Mouse (Mus musculus) hindbrain, embryonic 15.5 days (tissue): ENCODE measurements around the gene Capn7. TPM values are rescaled to one million over a fixed set of nuclear protein-coding genes. Genes with fewer than 3 reads are reported as not detected.

Experiments
- ATAC-seq: fragments of 200-750 bp; cut with Nextera tagmentation; 2 replicates; pipeline ENCODE4 v1.8.0; 2017; ENCODE audit warnings: low read depth, moderate number of reproducible peaks, moderate TSS enrichment; ENCODE audit not compliant: low FRiP score
- H3K27ac ChIP-seq: fragments of 300-500 bp; sonication (generic); replicated peaks from 2 replicates; pipeline ENCODE4 v1.5.1; 2015; ENCODE audit warnings: mild to moderate bottlenecking, inconsistent platforms
- H3K27me3 ChIP-seq: fragments of 300-500 bp; sonication (generic); 2 replicates; pipeline ENCODE4 v1.6.1; 2015; ENCODE audit warnings: control low read depth, inconsistent platforms
- H3K36me3 ChIP-seq: fragments of 300-500 bp; sonication (generic); 2 replicates; pipeline ENCODE4 v1.6.1; 2015; ENCODE audit warnings: control low read depth, inconsistent platforms
- H3K4me1 ChIP-seq: fragments of 300-500 bp; sonication (generic); replicated peaks from 2 replicates; pipeline ENCODE4 v1.6.1; 2015; ENCODE audit warnings: control low read depth, inconsistent platforms
- H3K4me2 ChIP-seq: fragments of 300-500 bp; sonication (generic); 2 replicates; pipeline ENCODE4 v1.6.1; 2015; ENCODE audit warnings: moderate library complexity, mild to moderate bottlenecking, inconsistent platforms
- H3K4me3 ChIP-seq: fragments of 300-500 bp; sonication (generic); 2 replicates; pipeline ENCODE4 v1.5.1; 2015; ENCODE audit warnings: mild to moderate bottlenecking, inconsistent platforms
- H3K9ac ChIP-seq: fragments of 300-500 bp; sonication (generic); 2 replicates; pipeline ENCODE4 v1.6.1; 2015; ENCODE audit warnings: inconsistent platforms
- H3K9me3 ChIP-seq: fragments of 300-500 bp; sonication (generic); 2 replicates; pipeline ENCODE4 v1.6.1; 2016; ENCODE audit warnings: control low read depth, inconsistent platforms
- WGBS: fragments of 180-500 bp; shearing (Covaris S2); methylation state at CpG from one replicate; pipeline ENCODE4 v1.1.7; 2015; 5-methylcytosine and 5-hydroxymethylcytosine counted together
- polyA plus RNA-seq: library from polyadenylated mRNA; unstranded; fragments of >200 nt; fragmentation: Nextera tagmentation; extraction: Ambion mirVana; gene quantifications from 2 replicates; pipeline ENCODE4 v1.2.1, GENCODE M21; 2015

Gene Capn7
- polyA plus RNA-seq, 1 experiment from 2014 or later, result 83.1 TPM

DNA sequence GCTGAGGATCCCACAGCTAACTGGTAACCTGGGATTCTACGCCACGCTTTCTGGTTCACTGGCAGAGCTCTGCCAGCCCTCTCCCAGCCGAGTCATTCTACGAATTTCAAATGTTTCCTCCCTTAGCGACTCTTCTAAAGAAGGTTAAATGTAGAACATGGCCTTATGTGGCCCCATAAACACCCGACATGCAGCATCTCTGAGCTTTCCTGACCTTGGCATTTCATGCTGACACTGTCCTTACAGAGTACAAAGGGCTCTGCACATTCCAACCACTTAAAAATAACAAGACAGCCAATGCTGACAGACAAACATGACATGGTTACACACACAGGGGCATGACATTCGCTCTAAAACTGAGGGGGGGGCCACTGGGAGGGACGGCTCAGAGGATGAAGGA, 72.2 kb downstream of the Capn7 start:
- H3K9me3 ChIP-seq, result no peaks in the 10 kb centered on the region

DNA sequence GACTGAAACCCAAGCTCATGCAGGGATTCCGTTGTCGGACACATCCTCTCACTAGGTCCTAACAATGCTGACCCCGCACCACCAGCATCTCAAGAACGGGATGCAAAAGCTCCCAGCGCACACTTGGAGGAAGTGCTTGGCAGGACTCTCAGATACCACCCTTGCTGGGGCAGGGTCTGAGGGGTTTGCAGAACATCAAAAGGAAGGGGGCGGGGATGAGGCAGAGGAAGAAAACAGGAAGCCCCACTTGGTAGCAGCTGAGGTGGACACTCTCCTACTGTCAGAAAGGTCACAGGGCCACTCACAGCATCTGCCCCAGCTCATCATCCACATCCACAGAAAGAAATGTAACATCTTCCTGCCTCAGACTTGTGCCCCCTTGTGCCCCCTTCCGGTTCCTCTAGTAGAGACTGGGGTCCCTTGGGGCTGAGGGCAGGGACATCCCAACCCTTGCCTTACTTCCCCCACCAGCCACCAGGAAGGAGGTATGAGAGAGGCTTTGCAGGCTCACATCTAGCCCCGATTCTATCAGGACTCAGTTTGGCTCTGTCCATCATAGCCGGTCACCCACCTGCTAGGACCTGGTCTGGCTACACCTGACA, 73.8 kb downstream of the Capn7 start:
- Histone ChIP-seq H3K27ac (no peak overlapping the region), H3K9ac (no peak overlapping the region), H3K4me3 (no peak overlapping the region), H3K4me1 (peaks cover 34% of the 10 kb centered on the region), H3K27me3 (no peaks in the 10 kb centered on the region), H3K9me3 (no peaks in the 10 kb centered on the region), H3K36me3 (peaks cover 14% of the 10 kb centered on the region), H3K4me2 (no peak overlapping the region)
- no peak for ATAC-seq
- WGBS, result 85% methylated on average over 9 of the region's 9 CpGs

More for the DNA sequence above, 72.2 kb downstream of the Capn7 start:
- H3K27ac ChIP-seq, result no peak overlapping the region
- ATAC-seq, result no peak
- H3K9ac ChIP-seq, result no peak overlapping the region
- H3K4me1 ChIP-seq, result peaks cover 23% of the 10 kb centered on the region
- no peak overlapping the region for H3K4me3 ChIP-seq
- no peak overlapping the region for H3K4me2 ChIP-seq
- H3K36me3 ChIP-seq, result peaks cover 17% of the 10 kb centered on the region
- H3K27me3 ChIP-seq, result no peaks in the 10 kb centered on the region
- WGBS, result 49% methylated on average over 8 of the region's 8 CpGs

DNA sequence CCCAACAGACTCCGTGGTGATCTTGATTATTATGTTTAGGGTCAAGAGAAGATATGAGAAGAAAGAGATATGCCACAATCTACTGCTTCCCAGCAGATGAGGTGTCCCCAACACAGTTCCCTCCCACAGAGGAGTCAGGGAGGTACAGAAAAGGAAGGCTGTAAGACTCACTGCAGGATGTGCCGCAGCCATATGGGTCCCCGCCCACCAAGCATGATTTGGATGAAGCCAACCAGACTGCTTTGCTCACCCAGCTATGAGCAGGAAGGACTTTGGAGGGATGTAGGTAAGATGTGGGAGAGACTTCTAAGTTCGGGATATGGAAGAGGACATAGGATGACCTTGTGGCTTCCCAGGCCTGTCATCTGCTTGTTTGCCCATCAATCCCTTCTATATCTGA, 74.3 kb downstream of the Capn7 start:
- peaks cover 38% of the 10 kb centered on the region for H3K4me1 ChIP-seq
- no peak for ATAC-seq
- no peak overlapping the region for H3K4me2 ChIP-seq
- no peaks in the 10 kb centered on the region for H3K9me3 ChIP-seq
- no peak overlapping the region for H3K27ac ChIP-seq
- WGBS, result 80% methylated on average over 4 of the region's 4 CpGs
- H3K4me3 ChIP-seq, result no peak overlapping the region
- H3K9ac ChIP-seq, result no peak overlapping the region
- no peaks in the 10 kb centered on the region for H3K27me3 ChIP-seq
- peaks cover 12% of the 10 kb centered on the region for H3K36me3 ChIP-seq

DNA sequence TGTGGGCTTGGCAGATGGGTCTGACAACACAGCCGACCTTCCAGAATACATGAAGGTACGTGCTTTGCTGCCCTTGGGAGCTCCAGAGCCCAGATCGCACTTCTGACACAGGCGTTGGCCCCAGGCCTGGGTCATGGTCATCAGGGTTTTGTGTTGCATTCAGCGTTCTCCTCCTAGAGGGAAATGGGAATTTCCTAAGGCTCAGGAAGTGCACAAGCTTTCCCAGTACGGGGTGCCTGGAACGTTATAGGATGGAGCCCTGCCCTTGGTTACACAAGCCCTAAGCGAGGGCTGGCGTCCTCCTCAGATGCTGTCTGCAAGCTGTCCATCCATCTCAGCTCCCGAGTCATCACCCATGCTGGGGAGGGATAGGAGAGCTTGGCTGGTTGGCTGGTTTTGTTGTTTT, 76.2 kb downstream of the Capn7 start:
- Histone ChIP-seq H3K4me1 (peaks cover 29% of the 10 kb centered on the region), H3K4me2 (no peak overlapping the region), H3K9me3 (no peaks in the 10 kb centered on the region), H3K27me3 (no peaks in the 10 kb centered on the region), H3K27ac (no peak overlapping the region), H3K4me3 (no peak overlapping the region), H3K9ac (no peak overlapping the region), H3K36me3 (peaks cover 12% of the 10 kb centered on the region)
- ATAC-seq, result no peak
- 72% methylated on average over 10 of the region's 10 CpGs for WGBS

DNA sequence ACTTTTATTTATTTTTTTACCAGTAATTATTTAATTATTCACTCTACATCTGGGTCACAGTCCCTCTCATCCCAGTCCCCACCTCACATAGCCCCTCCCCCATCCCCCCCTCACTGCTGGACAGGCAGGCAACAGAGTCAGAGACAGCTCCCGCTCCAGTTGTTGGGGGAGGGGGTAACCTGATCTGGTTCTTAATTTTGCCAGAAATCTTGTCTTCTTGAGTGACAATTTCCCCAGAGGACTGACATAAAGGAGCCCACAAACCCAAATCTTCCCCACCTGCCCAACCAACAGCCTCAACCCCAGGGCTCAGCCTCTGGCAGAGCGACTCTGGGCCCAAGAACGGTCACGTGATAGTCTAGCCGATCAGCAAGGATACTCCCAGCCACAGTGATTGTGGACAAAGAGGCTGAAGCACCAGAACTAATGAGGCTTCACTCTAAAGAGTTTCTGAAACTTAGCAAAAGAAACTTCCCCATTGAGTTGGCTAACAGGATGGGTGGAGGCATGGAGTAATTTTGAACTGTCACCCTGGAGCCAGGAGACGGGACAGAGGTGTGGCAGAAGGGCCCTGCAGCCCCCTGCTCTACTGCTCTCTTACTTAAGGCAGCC, 77.1 kb downstream of the Capn7 start:
- H3K27ac ChIP-seq, result no peak overlapping the region
- H3K36me3 ChIP-seq, result peaks cover 12% of the 10 kb centered on the region
- no peak overlapping the region for H3K9ac ChIP-seq
- no peak overlapping the region for H3K4me3 ChIP-seq
- 38% methylated on average over 6 of the region's 6 CpGs for WGBS
- H3K4me2 ChIP-seq, result no peak overlapping the region
- peaks cover 23% of the 10 kb centered on the region for H3K4me1 ChIP-seq
- ATAC-seq, result no peak
- no peaks in the 10 kb centered on the region for H3K9me3 ChIP-seq
- H3K27me3 ChIP-seq, result no peaks in the 10 kb centered on the region

DNA sequence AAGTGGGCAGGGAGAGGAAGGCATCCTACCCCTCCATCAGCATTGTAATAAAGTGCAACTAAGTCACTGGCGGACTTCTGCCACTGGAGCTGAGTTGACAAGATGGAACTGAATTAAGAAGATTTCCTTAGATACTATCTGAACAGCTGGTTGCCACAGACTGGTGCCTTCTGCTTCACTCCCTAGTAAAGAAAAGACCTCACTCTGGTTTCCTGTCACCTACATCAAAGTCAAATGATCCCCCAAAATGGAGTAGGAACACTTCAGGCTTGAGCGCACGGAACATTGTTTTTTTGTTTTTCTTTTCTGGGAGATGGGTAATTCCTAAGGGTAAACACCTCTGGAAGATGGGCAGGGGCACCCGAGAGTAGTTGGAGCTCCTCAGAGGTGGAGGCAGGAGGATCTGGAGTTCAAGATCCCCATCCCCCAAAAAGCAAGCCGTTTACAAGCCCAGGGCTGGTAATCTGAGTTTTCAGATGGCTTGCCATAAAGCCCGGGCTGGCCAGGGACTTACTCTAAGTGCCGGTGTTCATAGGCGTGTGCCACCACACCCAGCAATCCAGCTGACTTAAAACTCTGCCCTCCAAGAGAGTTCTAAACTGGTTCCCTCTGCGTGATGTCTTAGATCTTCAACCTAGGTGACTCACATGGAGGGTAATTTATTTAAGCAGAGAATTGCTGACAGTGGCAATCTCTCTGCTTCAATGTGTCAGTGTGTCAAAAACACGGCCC, 78.0 kb downstream of the Capn7 start:
- no peak overlapping the region for H3K4me2 ChIP-seq
- no peaks in the 10 kb centered on the region for H3K27me3 ChIP-seq
- no peak overlapping the region for H3K9ac ChIP-seq
- WGBS, result 69% methylated on average over 10 of the region's 10 CpGs
- no peak overlapping the region for H3K27ac ChIP-seq
- no peak for ATAC-seq
- peaks cover 21% of the 10 kb centered on the region for H3K4me1 ChIP-seq
- H3K9me3 ChIP-seq, result no peaks in the 10 kb centered on the region
- H3K36me3 ChIP-seq, result peaks cover 12% of the 10 kb centered on the region
- no peak overlapping the region for H3K4me3 ChIP-seq

DNA sequence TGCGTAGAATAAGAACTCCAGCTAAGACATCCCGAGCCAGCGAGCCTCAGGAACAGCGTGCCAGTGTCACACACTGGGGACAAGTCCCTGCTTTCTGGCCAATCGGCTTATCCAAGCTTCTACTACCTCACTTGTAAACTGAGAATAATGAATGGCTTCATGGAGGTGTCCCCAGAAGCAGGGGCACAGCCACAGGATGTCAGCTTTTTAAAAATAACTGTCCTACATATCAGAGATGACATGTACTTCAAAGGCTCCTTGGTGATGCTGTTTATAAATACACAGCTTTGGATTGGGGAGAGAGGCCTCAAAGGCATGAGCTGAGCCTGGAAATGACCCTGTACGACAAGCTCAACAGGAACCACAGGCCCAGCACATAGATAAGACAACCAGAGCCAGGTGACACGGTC, 78.5 kb downstream of the Capn7 start:
- Histone ChIP-seq H3K9ac (no peak overlapping the region), H3K27me3 (no peaks in the 10 kb centered on the region), H3K4me3 (no peak overlapping the region), H3K36me3 (peaks cover 12% of the 10 kb centered on the region), H3K9me3 (no peaks in the 10 kb centered on the region), H3K27ac (no peak overlapping the region), H3K4me1 (peaks cover 21% of the 10 kb centered on the region), H3K4me2 (no peak overlapping the region)
- ATAC-seq, result no peak
- WGBS, result 69% methylated on average over 7 of the region's 7 CpGs

DNA sequence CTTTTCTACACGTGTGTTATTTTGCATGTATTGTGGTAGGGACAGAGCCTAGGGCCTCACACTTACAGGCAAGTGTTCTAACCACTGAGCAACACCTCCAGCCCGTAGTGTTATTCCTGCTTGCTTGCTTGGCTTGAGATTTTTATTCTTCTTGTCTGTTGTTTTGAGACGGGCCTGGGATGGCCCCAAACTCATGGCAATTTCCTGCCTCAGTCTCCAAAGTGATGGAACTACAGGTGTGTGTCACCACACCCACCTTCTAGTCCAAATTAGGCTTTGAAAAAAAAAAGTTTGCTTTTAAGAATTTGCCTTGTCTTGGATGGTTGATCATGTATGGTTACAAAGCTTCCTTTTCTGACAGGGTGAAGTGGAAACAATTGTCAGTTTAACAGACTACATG, 80.0 kb downstream of the Capn7 start:
- Histone ChIP-seq H3K9me3 (no peaks in the 10 kb centered on the region), H3K36me3 (0 out of 2 replicates have a peak, but pooled peaks cover under 1% of the 10 kb centered on the region), H3K4me2 (no peak overlapping the region), H3K27ac (no peak overlapping the region), H3K4me1 (peaks cover 32% of the 10 kb centered on the region), H3K27me3 (no peaks in the 10 kb centered on the region), H3K9ac (no peak overlapping the region), H3K4me3 (no peak overlapping the region)
- WGBS, result 80% methylated on average over 3 of the region's 3 CpGs
- ATAC-seq, result no peak

DNA sequence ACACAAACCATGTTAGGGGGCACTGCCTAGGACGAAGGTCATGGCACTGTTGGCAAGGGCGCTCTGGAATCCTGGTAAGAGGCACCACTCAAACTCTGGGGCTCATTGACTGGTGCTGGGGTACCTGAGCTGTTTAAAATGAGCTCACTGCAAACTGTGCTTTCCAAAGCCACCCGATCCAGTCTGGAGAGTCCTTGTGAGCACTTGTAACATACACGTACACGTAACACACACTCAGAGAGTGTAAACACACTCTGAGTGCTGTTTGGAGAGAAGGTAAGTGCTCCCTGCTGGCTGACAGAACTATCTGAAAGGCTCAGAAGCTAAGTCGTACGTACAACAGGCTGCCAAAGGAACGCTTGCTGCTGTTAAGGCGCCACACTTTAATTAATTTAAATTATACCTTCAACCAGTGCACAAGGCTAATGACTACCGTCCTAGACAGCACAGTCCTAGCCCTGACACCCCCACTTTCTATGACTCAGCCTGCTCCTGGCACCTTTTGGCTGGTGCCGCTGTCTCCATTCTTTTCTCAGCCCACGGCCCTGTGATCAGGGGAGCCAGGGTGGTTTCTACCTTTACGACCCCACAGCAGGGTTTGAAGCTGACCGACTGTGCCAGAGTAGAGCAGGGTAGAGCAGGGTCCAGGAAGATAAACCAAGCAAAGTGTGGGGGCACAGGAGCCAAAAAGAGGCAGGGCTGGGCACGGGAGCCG, 80.6 kb downstream of the Capn7 start:
- Histone ChIP-seq H3K4me2 (no peak overlapping the region), H3K9me3 (no peaks in the 10 kb centered on the region), H3K9ac (no peak overlapping the region), H3K27ac (no peak overlapping the region), H3K4me1 (peaks cover 32% of the 10 kb centered on the region), H3K4me3 (no peak overlapping the region), H3K36me3 (no peaks in the 10 kb centered on the region), H3K27me3 (no peaks in the 10 kb centered on the region)
- 76% methylated on average over 16 of the region's 16 CpGs for WGBS
- no peak for ATAC-seq

DNA sequence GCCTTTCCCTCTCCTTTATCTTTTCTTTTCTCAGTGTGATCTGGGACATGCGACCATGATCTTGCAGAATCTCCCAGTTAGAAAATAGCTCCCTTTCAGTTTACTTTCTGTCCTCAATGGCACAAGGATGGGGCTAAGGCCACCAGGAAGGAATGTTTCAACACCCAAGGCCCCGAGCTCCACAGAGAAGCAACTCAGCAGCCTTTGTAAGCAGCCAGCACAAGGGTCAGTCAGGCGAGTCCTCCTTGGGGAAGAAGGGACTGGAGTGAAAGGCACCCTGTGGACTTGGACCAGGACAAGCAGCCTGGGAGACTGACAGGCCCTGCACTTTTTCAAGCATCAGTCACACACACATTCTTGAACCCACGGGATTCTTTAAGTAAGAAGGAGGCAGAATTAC, 82.8 kb downstream of the Capn7 start:
- Histone ChIP-seq H3K9ac (no peak overlapping the region), H3K9me3 (no peaks in the 10 kb centered on the region), H3K4me1 (peaks cover 39% of the 10 kb centered on the region), H3K4me3 (no peak overlapping the region), H3K27me3 (no peaks in the 10 kb centered on the region), H3K27ac (no peak overlapping the region), H3K4me2 (no peak overlapping the region), H3K36me3 (peaks cover 3% of the 10 kb centered on the region; the same call in 1 of the 2 replicates)
- WGBS, result 27% methylated on average over 4 of the region's 4 CpGs
- ATAC-seq, result no peak

DNA sequence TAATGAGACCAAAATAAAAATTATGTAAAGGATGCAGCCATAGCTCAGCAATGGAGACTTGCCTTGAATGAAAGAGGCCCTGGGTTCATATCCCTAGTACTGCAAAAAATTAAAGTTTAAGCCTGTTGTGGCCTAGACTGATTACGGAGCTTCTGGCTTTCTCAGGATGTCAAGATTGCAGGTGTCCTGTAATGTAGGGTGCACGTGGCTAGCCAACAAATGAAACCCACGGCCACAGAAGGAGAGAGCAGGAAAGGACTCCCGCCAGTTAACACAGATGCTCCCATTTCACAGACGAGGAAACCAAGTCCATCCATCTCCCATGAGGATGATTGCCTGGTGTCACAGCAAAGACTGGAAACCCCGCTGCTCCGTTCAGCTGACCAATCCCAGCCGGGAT, 83.7 kb downstream of the Capn7 start:
- H3K36me3 ChIP-seq, result peaks cover 3% of the 10 kb centered on the region; the same call in 1 of the 2 replicates
- H3K9ac ChIP-seq, result no peak overlapping the region
- H3K27me3 ChIP-seq, result no peaks in the 10 kb centered on the region
- H3K27ac ChIP-seq, result no peak overlapping the region
- no peak overlapping the region for H3K4me3 ChIP-seq
- no peak overlapping the region for H3K4me2 ChIP-seq
- H3K9me3 ChIP-seq, result no peaks in the 10 kb centered on the region
- 93% methylated on average over 8 of the region's 8 CpGs for WGBS
- no peak for ATAC-seq
- H3K4me1 ChIP-seq, result peaks cover 31% of the 10 kb centered on the region

DNA sequence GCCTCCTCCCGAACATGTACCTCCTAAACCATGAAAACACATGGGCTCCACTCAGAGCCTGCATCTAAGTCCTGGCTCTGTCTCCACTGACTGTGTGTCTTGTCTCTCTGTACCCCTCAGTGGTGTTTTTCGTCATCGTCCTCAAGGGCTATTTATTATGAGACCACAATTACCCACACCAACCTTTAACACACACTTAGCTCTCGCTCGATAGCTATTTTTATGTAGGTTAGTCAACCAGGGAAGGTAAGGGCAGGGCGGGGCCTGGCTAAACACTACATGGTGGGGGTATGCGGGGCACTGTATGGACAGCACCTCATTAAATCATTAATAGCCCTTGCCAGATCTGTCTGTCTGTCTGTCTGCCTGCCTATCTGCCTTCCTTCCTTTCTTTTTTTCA, 84.1 kb downstream of the Capn7 start:
- Histone ChIP-seq H3K4me2 (no peak overlapping the region), H3K4me1 (peaks cover 27% of the 10 kb centered on the region)

More for the DNA sequence above, 84.1 kb downstream of the Capn7 start:
- Histone ChIP-seq H3K27ac (no peak overlapping the region), H3K9ac (no peak overlapping the region), H3K9me3 (no peaks in the 10 kb centered on the region), H3K4me3 (no peak overlapping the region), H3K36me3 (peaks cover 8% of the 10 kb centered on the region; the same call in 1 of the 2 replicates), H3K27me3 (no peaks in the 10 kb centered on the region)
- ATAC-seq, result no peak
- 90% methylated on average over 7 of the region's 7 CpGs for WGBS
